Mouse (Mus musculus): ENCODE measurements around the gene Psmc4. TPM values are rescaled to one million over a fixed set of nuclear protein-coding genes. Genes with fewer than 3 reads are reported as not detected.
A peak's percentile ranks its signal among the peaks of the same experiment; 100 is the strongest.

The Psmc4 gene
- polyA plus RNA-seq, 1 experiment from 2014 or later, result 279 TPM

- DNase-seq (ENCODE audit: low spot score), result no peak
- 81% methylated on average over 6 of the region's 6 CpGs for WGBS
Measured at GRCm38 (mm10) chr7:28053046-28053930, 3.4 kb upstream of the Psmc4 start.

DNA sequence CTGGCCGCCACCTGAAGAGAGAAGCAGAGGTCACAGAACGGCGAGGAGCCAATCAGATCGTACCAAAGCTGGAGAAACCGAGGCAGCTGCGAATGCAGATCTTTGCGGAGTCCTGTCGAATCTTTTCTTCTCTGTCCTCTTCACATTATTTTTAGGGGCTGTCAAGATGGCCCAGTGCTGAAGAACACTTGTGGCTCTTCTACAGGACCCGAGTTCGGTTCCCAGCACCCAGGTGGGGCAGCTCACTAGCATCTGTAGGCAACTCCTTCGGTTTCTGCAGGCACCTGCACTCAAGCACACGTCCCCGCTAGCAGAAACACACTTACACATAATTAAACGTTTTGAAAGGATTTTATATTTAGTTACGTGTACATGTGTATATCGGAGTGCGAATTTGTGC is 683 bp upstream of the Psmc4 start:
- H3K4me3 ChIP-seq (replicated peaks; ENCODE audit: low read length), result 0 out of 2 replicates have a peak overlapping the region, but pooled peaks have one; percentile 59
- H3K9ac ChIP-seq, result no peak overlapping the region
- no peak for ATAC-seq (ENCODE audit: low FRiP score)

More at GRCm38 (mm10) chr7:28053046-28053930, 3.4 kb upstream of the Psmc4 start:
- Histone ChIP-seq H3K27ac (no peak overlapping the region), H3K27me3 (ENCODE audit: control insufficient read depth, insufficient read depth, low read length) (no peaks in the 10 kb centered on the region), H3K9me3 (ENCODE audit: control insufficient read depth, low read length) (no peaks in the 10 kb centered on the region), H3K36me3 (replicated peaks; ENCODE audit: control insufficient read depth, insufficient read depth) (peaks cover 6% of the 10 kb centered on the region), H3K4me3 (replicated peaks; ENCODE audit: low read length) (no peak overlapping the region), H3K9ac (no peak overlapping the region), H3K4me2 (replicated peaks) (no peak overlapping the region), H3K4me1 (replicated peaks; ENCODE audit: control insufficient read depth, insufficient read depth, low read length) (peaks cover 7% of the 10 kb centered on the region; the same call in 1 of the 2 replicates)
- ATAC-seq (ENCODE audit: low FRiP score), result no peak

GRCm38 (mm10) chr7:28044524-28044923 is 5.4 kb downstream of the Psmc4 start:
- Histone ChIP-seq H3K27me3 (ENCODE audit: control insufficient read depth, insufficient read depth, low read length) (no peaks in the 10 kb centered on the region), H3K4me1 (replicated peaks; ENCODE audit: control insufficient read depth, insufficient read depth, low read length) (peaks cover 7% of the 10 kb centered on the region; the same call in 1 of the 2 replicates), H3K9me3 (ENCODE audit: control insufficient read depth, low read length) (no peaks in the 10 kb centered on the region), H3K36me3 (replicated peaks; ENCODE audit: control insufficient read depth, insufficient read depth) (peaks cover 91% of the 10 kb centered on the region), H3K4me2 (replicated peaks) (no peak overlapping the region), H3K9ac (no peak overlapping the region), H3K27ac (no peak overlapping the region), H3K4me3 (replicated peaks; ENCODE audit: low read length) (no peak overlapping the region)
- DNase-seq (ENCODE audit: low spot score), result no peak
- ATAC-seq (ENCODE audit: low FRiP score), result no peak
- 92% methylated on average over 4 of the region's 4 CpGs for WGBS

More for the DNA sequence above, 683 bp upstream of the Psmc4 start:
- Histone ChIP-seq H3K4me1 (replicated peaks; ENCODE audit: control insufficient read depth, insufficient read depth, low read length) (peaks cover 7% of the 10 kb centered on the region; the same call in 1 of the 2 replicates), H3K27me3 (ENCODE audit: control insufficient read depth, insufficient read depth, low read length) (no peaks in the 10 kb centered on the region), H3K36me3 (replicated peaks; ENCODE audit: control insufficient read depth, insufficient read depth) (peaks cover 33% of the 10 kb centered on the region), H3K27ac (no peak overlapping the region), H3K9me3 (ENCODE audit: control insufficient read depth, low read length) (no peaks in the 10 kb centered on the region), H3K4me2 (replicated peaks) (peak overlapping the region; percentile 42)
- DNase-seq (ENCODE audit: low spot score), result no peak
- WGBS, result 65% methylated on average over 17 of the region's 17 CpGs

- WGBS, result 24% methylated on average over 7 of the region's 7 CpGs
- peak overlapping the region; percentile 89 for H3K4me2 ChIP-seq (replicated peaks)
- 0 out of 2 replicates have a peak, but pooled peaks cover 4% of the 10 kb centered on the region for H3K36me3 ChIP-seq (replicated peaks; ENCODE audit: control insufficient read depth, insufficient read depth)
- H3K9ac ChIP-seq, result peak overlapping the region; percentile 75
- no peaks in the 10 kb centered on the region for H3K27me3 ChIP-seq (ENCODE audit: control insufficient read depth, insufficient read depth, low read length)
- no peaks in the 10 kb centered on the region for H3K9me3 ChIP-seq (ENCODE audit: control insufficient read depth, low read length)
- H3K4me1 ChIP-seq (replicated peaks; ENCODE audit: control insufficient read depth, insufficient read depth, low read length), result peaks cover 9% of the 10 kb centered on the region
- no peak for DNase-seq (ENCODE audit: low spot score)
- H3K27ac ChIP-seq, result peak overlapping the region; percentile 61
- peak overlapping the region; percentile 58 for H3K4me3 ChIP-seq (replicated peaks; ENCODE audit: low read length)
- ATAC-seq (ENCODE audit: low FRiP score), result no peak
Measured at GRCm38 (mm10) chr7:28014445-28014810, 35.5 kb downstream of the Psmc4 start.

- under 1% methylated on average over 47 of the region's 47 CpGs for WGBS
- Histone ChIP-seq H3K27me3 (ENCODE audit: control insufficient read depth, insufficient read depth, low read length) (no peaks in the 10 kb centered on the region), H3K4me1 (replicated peaks; ENCODE audit: control insufficient read depth, insufficient read depth, low read length) (peaks cover 9% of the 10 kb centered on the region), H3K36me3 (replicated peaks; ENCODE audit: control insufficient read depth, insufficient read depth) (0 out of 2 replicates have a peak, but pooled peaks cover 4% of the 10 kb centered on the region), H3K27ac (peak within 1 kb of the TSS; percentile 61), H3K4me2 (replicated peaks) (peak within 1 kb of the TSS; percentile 89), H3K9me3 (ENCODE audit: control insufficient read depth, low read length) (no peaks in the 10 kb centered on the region), H3K9ac (peak within 1 kb of the TSS; percentile 75), H3K4me3 (replicated peaks; ENCODE audit: low read length) (peak within 1 kb of the TSS; percentile 58)
- DNase-seq (ENCODE audit: low spot score), result peak; percentile 77
- peak; percentile 92 for ATAC-seq (ENCODE audit: low FRiP score)
Measured at GRCm38 (mm10) chr7:28013549-28014444, 36.1 kb downstream of the Psmc4 start, which contains the start of gene Zfp850. Gene Zfp850 (minus strand): TSS chr7:28014115.

DNA sequence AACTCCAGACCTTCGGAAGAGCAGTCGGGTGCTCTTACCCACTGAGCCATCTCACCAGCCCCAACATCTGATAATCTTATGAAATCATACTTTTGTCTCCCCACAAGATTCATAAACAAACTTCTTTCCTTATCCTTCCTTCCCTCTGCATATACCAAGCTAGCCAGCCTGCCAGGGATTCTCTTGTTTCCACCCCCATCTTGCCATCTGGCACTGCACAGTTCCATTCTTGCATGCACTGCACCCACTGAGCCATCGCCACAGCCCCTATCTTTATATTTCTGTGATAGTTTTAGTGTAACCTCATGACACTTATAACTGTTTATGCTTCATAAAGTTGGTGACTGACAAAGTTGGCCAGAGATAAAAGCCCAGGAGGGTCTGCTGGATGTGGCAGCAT is 39.6 kb downstream of the Psmc4 start:
- Histone ChIP-seq H3K4me1 (replicated peaks; ENCODE audit: control insufficient read depth, insufficient read depth, low read length) (peaks cover 9% of the 10 kb centered on the region), H3K27me3 (ENCODE audit: control insufficient read depth, insufficient read depth, low read length) (no peaks in the 10 kb centered on the region), H3K9me3 (ENCODE audit: control insufficient read depth, low read length) (no peaks in the 10 kb centered on the region), H3K36me3 (replicated peaks; ENCODE audit: control insufficient read depth, insufficient read depth) (peaks cover 23% of the 10 kb centered on the region), H3K9ac (no peak overlapping the region), H3K4me3 (replicated peaks; ENCODE audit: low read length) (no peak overlapping the region), H3K4me2 (replicated peaks) (no peak overlapping the region), H3K27ac (no peak overlapping the region)
- DNase-seq (ENCODE audit: low spot score) (no peak), ATAC-seq (ENCODE audit: low FRiP score) (no peak)
- WGBS, result 96% methylated on average over 3 of the region's 3 CpGs

Other genes with a start within 250 kb of the Psmc4 start
- 1.6 and 1.8 TPM in 2 replicates for gene Zfp626, start 242.9 kb downstream of the Psmc4 start, polyA plus RNA-seq (2014; fragmentation: Nextera tagmentation; extraction: Ambion mirVana)
- gene Zfp59, start 211.5 kb downstream of the Psmc4 start, polyA plus RNA-seq (2014; fragmentation: Nextera tagmentation; extraction: Ambion mirVana), result 11.4 and 14.9 TPM in 2 replicates
- gene Zfp607a, start 192.6 kb downstream of the Psmc4 start, polyA plus RNA-seq (2014; fragmentation: Nextera tagmentation; extraction: Ambion mirVana), result 0.72 and 1.6 TPM in 2 replicates
- gene Zfp974, start 120.6 kb downstream of the Psmc4 start, polyA plus RNA-seq (2014; fragmentation: Nextera tagmentation; extraction: Ambion mirVana), result 14.8 and 17.0 TPM in 2 replicates
- 23.8 and 26.1 TPM in 2 replicates for gene Zfp780b, start 70.9 kb downstream of the Psmc4 start, polyA plus RNA-seq (2014; fragmentation: Nextera tagmentation; extraction: Ambion mirVana)
- gene Zfp850, start 36.0 kb downstream of the Psmc4 start, polyA plus RNA-seq (2014; fragmentation: Nextera tagmentation; extraction: Ambion mirVana), result 7.0 and 7.1 TPM in 2 replicates
- gene Fcgbp, start 21.1 kb upstream of the Psmc4 start, polyA plus RNA-seq (2014; fragmentation: Nextera tagmentation; extraction: Ambion mirVana), result 0.69 and 0.80 TPM in 2 replicates
- 0.09 and 0.24 TPM in 2 replicates for gene 9530053A07Rik, start 79.4 kb upstream of the Psmc4 start, polyA plus RNA-seq (2014; fragmentation: Nextera tagmentation; extraction: Ambion mirVana)
- 23.1 and 28.2 TPM in 2 replicates for gene Fbl, start 119.6 kb upstream of the Psmc4 start, polyA plus RNA-seq (2014; fragmentation: Nextera tagmentation; extraction: Ambion mirVana)
- gene Dyrk1b, start 129.4 kb upstream of the Psmc4 start, polyA plus RNA-seq (2014; fragmentation: Nextera tagmentation; extraction: Ambion mirVana), result 11.6 and 12.6 TPM in 2 replicates
- 8.8 and 11.3 TPM in 2 replicates for gene Eid2, start 217.8 kb upstream of the Psmc4 start, polyA plus RNA-seq (2014; fragmentation: Nextera tagmentation; extraction: Ambion mirVana)
- gene Eid2b, start 227.6 kb upstream of the Psmc4 start, polyA plus RNA-seq (2014; fragmentation: Nextera tagmentation; extraction: Ambion mirVana), result 33.8 and 35.2 TPM in 2 replicates
- 0.74 and 0.91 TPM in 2 replicates for gene Selenov, start 241.1 kb upstream of the Psmc4 start, polyA plus RNA-seq (2014; fragmentation: Nextera tagmentation; extraction: Ambion mirVana)

Data from hindbrain, embryonic 14.5 days (tissue).